Mouse (Mus musculus): Measurements from ENCODE around the gene Cdc5l. TPM values are rescaled to one million over a fixed set of nuclear protein-coding genes. Genes with fewer than 3 reads are reported as not detected.

Gene Cdc5l
- total RNA-seq, 2 experiments from 2014 or later = 37.2 to 38.9 TPM

GRCm38 (mm10) chr17:45373987-45374608 is 59.4 kb downstream of the Cdc5l start:
- DNase-seq (ENCODE audit: low spot score) = peak; percentile 69

- DNase-seq (ENCODE audit: low spot score) = no peak
Observed at GRCm38 (mm10) chr17:45371042-45371441, 62.5 kb downstream of the Cdc5l start.

GRCm38 (mm10) chr17:45370535-45370934 is 63.0 kb downstream of the Cdc5l start:
- DNase-seq (ENCODE audit: low spot score) = no peak

DNA sequence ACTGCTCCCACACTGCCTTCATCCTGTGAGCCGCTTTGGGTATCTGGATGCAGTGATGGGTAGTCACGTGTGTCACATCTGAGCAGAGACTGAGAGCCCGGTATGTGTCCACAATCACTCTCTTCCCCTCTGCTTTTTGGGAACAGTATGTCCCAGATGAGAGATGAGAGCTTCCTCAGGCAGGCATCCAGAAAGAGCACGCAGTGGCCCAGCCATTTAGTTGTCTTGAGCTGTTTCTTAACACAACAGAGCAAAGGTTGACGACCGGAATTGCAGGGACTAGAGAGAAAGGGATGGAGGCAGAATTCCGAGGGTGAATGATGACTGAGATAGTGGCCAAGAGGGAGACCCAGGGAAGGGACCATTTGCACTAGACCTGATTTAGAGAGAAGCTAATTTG is 68.7 kb downstream of the Cdc5l start:
- peak; percentile 8 for DNase-seq (ENCODE audit: low spot score)

GRCm38 (mm10) chr17:45360950-45361349 is 72.6 kb downstream of the Cdc5l start:
- no peak for DNase-seq (ENCODE audit: low spot score)

- DNase-seq (ENCODE audit: low spot score) = peak; percentile 68
Observed at GRCm38 (mm10) chr17:45359443-45359842, 74.1 kb downstream of the Cdc5l start.

DNA sequence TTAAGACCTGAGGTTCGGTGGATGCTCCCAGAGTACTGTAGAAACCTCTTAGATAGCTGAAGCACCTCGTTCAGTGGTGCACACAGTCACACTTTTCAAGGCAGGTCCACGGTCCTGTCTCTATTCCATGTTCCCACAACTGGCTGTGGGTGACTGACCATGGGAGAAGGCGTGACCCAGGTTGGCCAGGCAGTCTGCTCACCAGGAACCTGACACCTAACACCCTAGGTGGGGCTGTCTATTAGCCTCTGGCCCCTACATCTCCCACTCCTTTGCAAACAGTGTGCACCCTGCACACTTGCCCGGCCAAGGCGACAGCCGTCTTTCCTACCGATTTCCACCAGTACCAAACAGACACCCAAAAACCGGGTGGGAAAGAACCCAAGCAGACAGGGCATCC is 77.1 kb downstream of the Cdc5l start:
- DNase-seq (ENCODE audit: low spot score) = no peak

DNA sequence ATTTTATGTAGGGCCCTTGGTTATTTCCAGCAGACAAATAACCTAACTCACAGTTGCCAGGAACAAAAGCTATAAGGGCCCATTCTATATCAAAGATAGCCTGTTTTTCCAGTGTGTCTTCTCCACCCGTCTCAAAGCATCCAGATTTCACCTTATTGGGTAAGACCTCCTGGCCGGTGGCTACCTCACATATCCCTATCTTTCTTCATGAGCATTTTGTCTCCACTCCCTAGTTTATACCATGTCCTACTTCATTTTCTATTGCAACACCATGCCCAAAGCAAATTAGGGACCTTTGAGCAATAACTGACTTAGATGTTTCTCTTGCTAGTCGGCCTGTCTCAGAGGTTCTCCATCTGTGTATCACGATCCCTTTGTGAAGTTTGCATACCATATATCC is 85.6 kb downstream of the Cdc5l start:
- no peak for DNase-seq (ENCODE audit: low spot score)

Other genes with a start within 250 kb of the Cdc5l start
- gene Spats1, start 41.7 kb upstream of the Cdc5l start, total RNA-seq (2021) = not detected
- 10 to 100 TPM; 12.8 to 14.1 TPM for gene Aars2, start 73.1 kb upstream of the Cdc5l start, total RNA-seq (2021)
- gene Tcte1, start 89.7 kb upstream of the Cdc5l start, total RNA-seq (2021) = not detected
- not detected for gene Tmem151b, start 115.9 kb upstream of the Cdc5l start, total RNA-seq (2021)
- gene Nfkbie, start 122.0 kb upstream of the Cdc5l start, total RNA-seq (2021) = under 1 TPM; 0.30 to 0.47 TPM
- 10 to 100 TPM; 16.2 to 17.7 TPM for gene Slc35b2, start 130.1 kb upstream of the Cdc5l start, total RNA-seq (2021)
- gene Hsp90ab1, start 139.5 kb upstream of the Cdc5l start, total RNA-seq (2021) = 1,000 to 10,000 TPM; 1,074 to 1,224 TPM
- gene Slc29a1, start 165.9 kb upstream of the Cdc5l start, total RNA-seq (2021) = 10 to 100 TPM; 31.9 to 32.4 TPM
- gene Mymx, start 168.4 kb upstream of the Cdc5l start, total RNA-seq (2021) = not detected
- gene Capn11, start 225.6 kb upstream of the Cdc5l start, total RNA-seq (2021) = under 1 TPM; 0.21 to 0.66 TPM

Measured in gastrocnemius, adult 18-20 months (tissue).